Mouse (Mus musculus) erythroid progenitor cell, adult 5-6 weeks (primary cell): Measurements from ENCODE around the gene Pou2f1. TPM values are rescaled to one million over a fixed set of nuclear protein-coding genes. Genes with fewer than 3 reads are reported as not detected.

Source experiments
- ATAC-seq: replicated peaks from 2 replicates; pipeline ENCODE4 v1.8.0; 2016; ENCODE audit warnings: moderate number of reproducible peaks, mild to moderate bottlenecking, moderate TSS enrichment, inconsistent platforms; ENCODE audit not compliant: poor library complexity, low FRiP score, severe bottlenecking
- total RNA-seq, 2 experiments: library from RNA; stranded (forward) in 1 of 2; stranded (reverse) in 1 of 2; fragments of 150-400 nt in 1 of 2; fragments of 186-747, 209-891 nt in 1 of 2; gene quantifications; 2 replicates each; pipeline versions ENCODE4 v1.2.3 to v1.2.4; 2015 to 2017; ENCODE audit warnings: low replicate concordance in 2 of 2

The Pou2f1 gene
- total RNA-seq, 2 experiments from 2014 or later, result 26.4 to 54.1 TPM

DNA sequence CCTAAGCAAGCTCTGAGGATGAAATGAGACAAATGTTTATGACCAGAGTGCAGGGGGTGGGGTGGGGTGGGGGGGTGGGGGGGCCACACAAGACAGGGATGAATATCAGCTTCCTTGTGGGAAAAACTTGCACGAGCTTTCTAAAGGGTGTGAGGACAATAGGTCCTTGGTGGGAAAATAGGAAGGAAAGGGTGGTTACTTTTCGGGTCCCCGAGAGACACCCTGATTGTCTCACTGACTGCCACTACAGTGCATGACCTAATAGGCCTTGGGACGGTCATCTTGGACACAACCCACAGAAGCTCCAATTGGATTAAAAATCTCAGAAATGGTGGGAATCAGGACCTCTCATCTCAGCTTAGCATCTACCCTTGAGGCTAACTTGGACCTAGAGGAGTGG is 183.3 kb downstream of the Pou2f1 start:
- no peak for ATAC-seq

DNA sequence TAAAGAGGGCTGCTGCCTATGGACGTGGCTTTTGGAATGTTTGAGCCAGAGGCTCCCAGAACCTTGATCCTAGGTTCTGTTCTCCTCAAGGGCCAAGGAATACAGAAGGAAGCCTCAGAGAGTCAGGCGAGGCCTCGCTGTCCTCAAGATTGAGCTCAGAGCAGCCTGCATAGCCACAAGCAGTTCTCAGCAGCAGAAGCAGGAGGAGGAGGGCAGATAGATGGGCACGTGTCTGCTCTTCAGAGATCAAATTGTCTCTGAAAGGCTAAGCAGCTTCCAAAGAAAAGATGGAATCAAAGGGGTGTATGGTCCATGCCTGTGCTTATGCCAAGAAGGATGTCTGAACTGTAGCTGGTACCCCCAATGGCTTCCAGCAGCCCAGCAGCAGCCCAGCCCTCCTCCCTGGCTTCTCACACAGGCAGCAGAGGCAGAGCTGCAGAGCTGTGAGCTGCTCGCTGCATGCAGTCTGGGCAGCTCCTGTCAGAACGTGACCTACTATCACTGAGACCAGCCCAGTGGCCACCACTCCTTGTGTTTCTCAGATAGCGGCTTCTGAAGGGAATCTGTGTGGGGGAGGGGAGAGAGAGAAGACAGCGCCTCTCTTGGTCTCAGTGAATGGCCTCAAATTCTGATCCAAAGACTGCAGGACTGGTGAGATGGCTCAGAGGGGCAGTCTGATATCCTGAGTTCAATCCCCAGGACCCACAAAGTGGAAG is 184.2 kb downstream of the Pou2f1 start:
- ATAC-seq, result peak; percentile 94

DNA sequence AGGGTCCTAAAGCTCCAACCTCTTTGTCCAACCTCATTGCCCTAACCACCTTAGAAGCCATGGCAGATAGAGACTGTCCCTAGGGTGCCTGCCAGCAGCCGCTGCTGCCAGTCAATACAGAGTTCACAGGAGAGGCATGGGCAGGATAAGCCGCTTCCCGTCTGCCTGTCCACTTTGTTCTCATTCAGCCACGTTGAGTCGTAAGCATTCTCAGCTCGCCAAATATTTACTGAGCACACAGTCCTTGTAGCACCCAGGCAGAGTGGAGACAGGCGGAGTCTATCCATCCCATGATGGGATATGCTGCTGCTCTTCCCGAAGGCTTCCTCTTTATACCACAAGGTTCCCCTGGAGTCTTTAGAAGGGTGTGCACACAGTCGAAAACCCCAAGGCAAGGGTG is 185.2 kb downstream of the Pou2f1 start:
- no peak for ATAC-seq

DNA sequence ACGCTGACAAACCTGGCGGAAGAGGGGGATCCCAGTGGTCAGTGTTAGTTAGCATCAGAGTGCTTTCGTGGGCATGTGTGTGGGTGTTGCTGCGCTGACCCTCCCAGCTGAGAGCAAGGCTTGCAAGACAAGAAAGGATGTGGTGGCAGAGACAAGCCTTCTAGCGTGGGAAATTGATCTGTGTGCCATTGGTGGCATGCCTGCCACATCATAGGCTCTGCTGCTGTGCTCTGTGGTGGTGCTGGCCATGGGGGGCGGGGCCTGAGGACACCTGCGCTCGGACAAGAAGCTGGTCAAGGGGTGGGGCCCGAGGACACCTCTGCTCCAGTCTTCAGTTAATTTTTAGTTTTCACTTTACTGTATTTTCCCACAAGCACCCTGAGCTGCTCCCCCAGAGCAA is 186.1 kb downstream of the Pou2f1 start:
- no peak for ATAC-seq

Other genes starting within 250 kb of the Pou2f1 start
- gene Creg1, start 238.9 kb downstream of the Pou2f1 start, total RNA-seq (2015; ENCODE audit: low replicate concordance), result 514 and 545 TPM in 2 replicates
- gene Creg1, start 238.9 kb downstream of the Pou2f1 start, total RNA-seq (2017; ENCODE audit: low replicate concordance), result 329 and 433 TPM in 2 replicates
- gene Cd247, start 214.0 kb downstream of the Pou2f1 start, total RNA-seq (2015; ENCODE audit: low replicate concordance), result 9.0 TPM in 1 of 2 replicates, not detected in the other
- gene Cd247, start 214.0 kb downstream of the Pou2f1 start, total RNA-seq (2017; ENCODE audit: low replicate concordance), result 4.7 and 10.5 TPM in 2 replicates
- not detected in 2 replicates for gene Dusp27, start 125.2 kb upstream of the Pou2f1 start, total RNA-seq (2015; ENCODE audit: low replicate concordance)
- not detected in 2 replicates for gene Dusp27, start 125.2 kb upstream of the Pou2f1 start, total RNA-seq (2017; ENCODE audit: low replicate concordance)
- gene Gpa33, start 127.6 kb upstream of the Pou2f1 start, total RNA-seq (2015; ENCODE audit: low replicate concordance), result not detected in 2 replicates
- gene Gpa33, start 127.6 kb upstream of the Pou2f1 start, total RNA-seq (2017; ENCODE audit: low replicate concordance), result not detected in 2 replicates
- gene Mael, start 236.1 kb upstream of the Pou2f1 start, total RNA-seq (2015; ENCODE audit: low replicate concordance), result not detected in 2 replicates
- not detected in 2 replicates for gene Mael, start 236.1 kb upstream of the Pou2f1 start, total RNA-seq (2017; ENCODE audit: low replicate concordance)